In genomic region chr12:3738741-3739529, GRCm38 (mm10) we compare ENCODE assay signal across 17 mouse cellular contexts.
DNase-seq lines count a peak whose midpoint lies in the region; ATAC-seq and TF ChIP-seq lines count a peak whose summit lies in the region.
"Had no signal": no experiment of that assay in that cellular context is flagged by ENCODE, and none has a peak within 500 bp of the region (broad histone marks: within the 10 kb centered on the region; RNA-seq: fewer than 3 reads in every experiment).

No protein-coding gene starts in this region.

- 16% methylated on average over 7 of the region's 7 CpGs for WGBS in heart, embryonic 12.5 days
- WGBS in liver, embryonic 14.5 days (ENCODE audit: insufficient replicate concordance): 18% methylated on average over 7 of the region's 7 CpGs
- 47% methylated on average over 7 of the region's 7 CpGs for WGBS in hindbrain, embryonic 12.5 days

- H3K36me3 ChIP-seq in heart, embryonic 12.5 days: 0 out of 2 replicates have a peak, but pooled peaks cover 4% of the 10 kb centered on the region
- H3K36me3 ChIP-seq in megakaryocyte, embryonic 14.5 days (replicated peaks; ENCODE audit: low read length): no peaks in the 10 kb centered on the region
- no peaks in the 10 kb centered on the region for H3K36me3 ChIP-seq in liver, embryonic 14.5 days (replicated peaks; ENCODE audit: control insufficient read depth, insufficient read depth, low read depth)
- no peaks in the 10 kb centered on the region for H3K36me3 ChIP-seq in hindbrain, embryonic 12.5 days
- H3K36me3 ChIP-seq: heart, embryonic 15.5 days; hindbrain, embryonic 10.5 days; limb, embryonic 15.5 days; neural tube, embryonic 15.5 days had no signal

- no peak overlapping the region for H3K27ac ChIP-seq in heart, embryonic 12.5 days (ENCODE audit: poor library complexity, severe bottlenecking)
- no peak overlapping the region for H3K27ac ChIP-seq in liver, embryonic 14.5 days
- H3K27ac ChIP-seq in hindbrain, embryonic 12.5 days: no peak overlapping the region
- H3K27ac ChIP-seq: heart, embryonic 15.5 days; hindbrain, embryonic 10.5 days; limb, embryonic 15.5 days; neural tube, embryonic 15.5 days had no signal

- no peaks in the 10 kb centered on the region for H3K9me3 ChIP-seq in heart, embryonic 12.5 days (replicated peaks)
- no peaks in the 10 kb centered on the region for H3K9me3 ChIP-seq in megakaryocyte, embryonic 14.5 days
- H3K9me3 ChIP-seq in liver, embryonic 14.5 days (ENCODE audit: control insufficient read depth, low read length): no peaks in the 10 kb centered on the region
- H3K9me3 ChIP-seq in hindbrain, embryonic 12.5 days (replicated peaks): no peaks in the 10 kb centered on the region
- H3K9me3 ChIP-seq: heart, embryonic 15.5 days; hindbrain, embryonic 10.5 days; limb, embryonic 15.5 days; neural tube, embryonic 15.5 days had no signal

- H3K4me3 ChIP-seq in heart, embryonic 12.5 days: no peak overlapping the region
- H3K4me3 ChIP-seq in megakaryocyte, embryonic 14.5 days (replicated peaks): peak overlapping the region; percentile 18
- no peak overlapping the region for H3K4me3 ChIP-seq in liver, embryonic 14.5 days (ENCODE audit: insufficient read depth in 1 of 2, low read depth in 2 of 2, low read length in 2 of 2)
- H3K4me3 ChIP-seq in hindbrain, embryonic 12.5 days: no peak overlapping the region
- H3K4me3 ChIP-seq: heart, embryonic 15.5 days; hindbrain, embryonic 10.5 days; limb, embryonic 15.5 days; neural tube, embryonic 15.5 days had no signal

- 0 out of 2 replicates have a peak, but pooled peaks have one; percentile 3 for TF ChIP-seq EP300 in liver, embryonic 14.5 days (IDR thresholded peaks at IDR 0.05; ENCODE audit: low read depth)

- no peak for DNase-seq in heart, adult 8-10 months (ENCODE audit: low spot score)
- peak; percentile 39 for DNase-seq in MN1 (ENCODE audit: low spot score)
- no peak for DNase-seq in liver, embryonic 14.5 days (ENCODE audit: low read depth in 3 of 3, low spot score in 3 of 3)
- DNase-seq in left cerebral cortex, adult 11 months (ENCODE audit: low spot score): no peak
- DNase-seq: gastrocnemius, postnatal 10 days; kidney, postnatal 10 days; spleen, adult 18-20 months had no signal

- no peak overlapping the region for H3K9ac ChIP-seq in heart, embryonic 12.5 days
- no peak overlapping the region for H3K9ac ChIP-seq in liver, embryonic 14.5 days (replicated peaks)
- no peak overlapping the region for H3K9ac ChIP-seq in hindbrain, embryonic 12.5 days
- H3K9ac ChIP-seq: heart, embryonic 15.5 days; limb, embryonic 15.5 days; neural tube, embryonic 15.5 days had no signal

- no peak for TF ChIP-seq CTCF in liver, embryonic 14.5 days (IDR thresholded peaks at IDR 0.05; ENCODE audit: low read depth)

- H3K4me2 ChIP-seq in heart, embryonic 12.5 days: peak overlapping the region; percentile 35
- 0 out of 2 replicates have a peak overlapping the region, but pooled peaks have one; percentile 6 for H3K4me2 ChIP-seq in liver, embryonic 14.5 days (ENCODE audit: low read depth)
- no peak overlapping the region for H3K4me2 ChIP-seq in hindbrain, embryonic 12.5 days (replicated peaks)
- H3K4me2 ChIP-seq: heart, embryonic 15.5 days; limb, embryonic 15.5 days; neural tube, embryonic 15.5 days had no signal

- peaks cover 14% of the 10 kb centered on the region for H3K4me1 ChIP-seq in heart, embryonic 12.5 days (replicated peaks)
- peaks cover 35% of the 10 kb centered on the region for H3K4me1 ChIP-seq in megakaryocyte, embryonic 14.5 days
- peaks cover 5 to 19% of the 10 kb centered on the region in 2 experiments for H3K4me1 ChIP-seq in liver, embryonic 14.5 days (replicated peaks; ENCODE audit: control insufficient read depth in 2 of 2, insufficient read depth in 2 of 2, low read length in 1 of 2)
- no peaks in the 10 kb centered on the region for H3K4me1 ChIP-seq in hindbrain, embryonic 12.5 days
- H3K4me1 ChIP-seq: hindbrain, embryonic 10.5 days; limb, embryonic 15.5 days had no signal

- ATAC-seq in heart, embryonic 12.5 days (ENCODE audit: insufficient number of reproducible peaks, low FRiP score): no peak
- ATAC-seq in megakaryocyte, adult 5-6 weeks (ENCODE audit: poor library complexity, severe bottlenecking): no peak
- no peak for ATAC-seq in liver, embryonic 14.5 days (ENCODE audit: insufficient read depth)
- ATAC-seq in hindbrain, embryonic 12.5 days (ENCODE audit: low FRiP score): no peak
- ATAC-seq: intestine, postnatal 0 days; Patski had no signal

- no peaks in the 10 kb centered on the region for H3K27me3 ChIP-seq in heart, embryonic 12.5 days (replicated peaks)
- H3K27me3 ChIP-seq in megakaryocyte, embryonic 14.5 days (replicated peaks): no peaks in the 10 kb centered on the region
- H3K27me3 ChIP-seq in liver, embryonic 14.5 days (ENCODE audit: control insufficient read depth, insufficient read depth, low read length): no peaks in the 10 kb centered on the region
- H3K27me3 ChIP-seq in hindbrain, embryonic 12.5 days: no peaks in the 10 kb centered on the region
- H3K27me3 ChIP-seq: heart, embryonic 15.5 days; limb, embryonic 15.5 days; neural tube, embryonic 15.5 days; Patski had no signal
